Mouse (Mus musculus): ENCODE data around the gene Lclat1. TPM values are rescaled to one million over a fixed set of nuclear protein-coding genes. Genes with fewer than 3 reads are reported as not detected.

Lclat1 gene
- total and polyA plus RNA-seq, 3 experiments: 6.3 to 9.6 (median 7.0) TPM

- H3K27ac ChIP-seq (ENCODE audit: insufficient read depth, low read depth): no peak overlapping the region
- H3K4me2 ChIP-seq (ENCODE audit: insufficient read depth, low read depth, poor library complexity, severe bottlenecking): no peak overlapping the region
- no peak overlapping the region for H3K4me3 ChIP-seq (replicated peaks in 1 of 3; ENCODE audit: low read depth in 2 of 3, low read length in 2 of 3, poor library complexity in 1 of 3)
- H3K9ac ChIP-seq (ENCODE audit: insufficient read depth, low read depth): no peak overlapping the region
- TF ChIP-seq POLR2AphosphoS2 (IDR thresholded peaks at IDR 0.05; ENCODE audit: low read depth, low read length): no peak
- no peak for TF ChIP-seq CHD1 (IDR thresholded peaks at IDR 0.05; ENCODE audit: low read depth, low read length)
- TF ChIP-seq JUN (IDR thresholded peaks at IDR 0.05; ENCODE audit: insufficient read depth, low read depth, low read length): no peak
- no peak for TF ChIP-seq RAD21 (IDR thresholded peaks at IDR 0.05; ENCODE audit: low read depth, low read length)
- TF ChIP-seq PAX5 (IDR thresholded peaks at IDR 0.05; ENCODE audit: low read length): no peak
- TF ChIP-seq MAFK (IDR thresholded peaks at IDR 0.05; ENCODE audit: insufficient replicate concordance, low read length): no peak
- no peak for TF ChIP-seq ETS1 (conservative IDR thresholded peaks at IDR 0.05; ENCODE audit: low read depth, low read length)
- no peak for TF ChIP-seq EP300 (IDR thresholded peaks at IDR 0.05; ENCODE audit: low read length)
- TF ChIP-seq POLR2A (IDR thresholded peaks at IDR 0.05; ENCODE audit: low read depth, low read length): no peak
- no peak for TF ChIP-seq TBP (conservative IDR thresholded peaks at IDR 0.05; ENCODE audit: low read depth, low read length)
- no peak for TF ChIP-seq NRF1 (IDR thresholded peaks at IDR 0.05; ENCODE audit: low read depth, low read length)
- no peak for TF ChIP-seq ZKSCAN1 (IDR thresholded peaks at IDR 0.05; ENCODE audit: borderline replicate concordance, low read depth, low read length)
- in situ Hi-C loops (cut with MboI; ENCODE audit: low pct_ligation_motif_present, low pct_unique_long_range_greater_than_20kb, low sequenced_read_pairs) (no loop called here), dilution Hi-C loops (cut with MboI; ENCODE audit: extremely low pct_ligation_motif_present, extremely low pct_unique_long_range_greater_than_20kb, low sequenced_read_pairs) (no loop called here)
- DNase-seq (ENCODE audit: extremely low read depth): no peak
- H3K27me3 ChIP-seq (replicated peaks): no peaks in the 10 kb centered on the region
- no peaks in the 10 kb centered on the region for H3K79me2 ChIP-seq (replicated peaks; ENCODE audit: control insufficient read depth, extremely low read depth, insufficient read depth, poor library complexity, severe bottlenecking)
- H3K4me1 ChIP-seq (ENCODE audit: control insufficient read depth in 1 of 2, insufficient read depth in 2 of 2): no peaks in the 10 kb centered on the region
- H3K36me3 ChIP-seq (replicated peaks in 1 of 2; ENCODE audit: control insufficient read depth in 1 of 2, insufficient read depth in 1 of 2, low read length in 1 of 2): peaks cover 0 to 19% of the 10 kb centered on the region in 2 experiments
- H3K9me3 ChIP-seq (replicated peaks; ENCODE audit: low read length): no peaks in the 10 kb centered on the region
Measured at GRCm38 (mm10) chr17:73186929-73187328, 79.1 kb downstream of the Lclat1 start.

DNA sequence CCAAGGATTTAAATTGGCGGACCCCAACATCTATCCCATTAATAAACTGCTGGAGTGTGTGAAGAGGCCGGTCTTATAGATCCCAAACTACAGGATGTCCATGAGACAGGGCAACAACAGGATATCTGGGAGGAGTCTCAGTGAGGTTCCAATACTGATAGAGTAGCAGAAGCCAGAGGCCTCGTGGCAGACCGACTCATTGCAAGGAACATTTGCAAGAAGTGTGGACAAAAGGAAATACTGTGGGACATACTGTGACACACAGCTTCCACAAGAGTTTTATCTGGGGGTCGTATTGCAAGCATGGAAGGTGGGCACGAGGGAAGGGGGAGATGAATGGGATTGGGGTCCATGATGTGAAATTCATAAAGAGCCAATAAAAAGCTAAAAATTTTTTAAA is 86.4 kb downstream of the Lclat1 start:
- Histone ChIP-seq H3K4me3 (replicated peaks in 1 of 3; ENCODE audit: low read depth in 2 of 3, low read length in 2 of 3, poor library complexity in 1 of 3) (no peak overlapping the region), H3K4me2 (ENCODE audit: insufficient read depth, low read depth, poor library complexity, severe bottlenecking) (no peak overlapping the region), H3K4me1 (ENCODE audit: control insufficient read depth in 1 of 2, insufficient read depth in 2 of 2) (peaks cover 0 to 7% of the 10 kb centered on the region in 2 experiments; a peak in 1 of 4 replicates), H3K36me3 (replicated peaks in 1 of 2; ENCODE audit: control insufficient read depth in 1 of 2, insufficient read depth in 1 of 2, low read length in 1 of 2) (peaks cover 0 to 21% of the 10 kb centered on the region in 2 experiments), H3K79me2 (replicated peaks; ENCODE audit: control insufficient read depth, extremely low read depth, insufficient read depth, poor library complexity, severe bottlenecking) (no peaks in the 10 kb centered on the region), H3K9me3 (replicated peaks; ENCODE audit: low read length) (no peaks in the 10 kb centered on the region), H3K27me3 (replicated peaks) (no peaks in the 10 kb centered on the region), H3K9ac (ENCODE audit: insufficient read depth, low read depth) (no peak overlapping the region), H3K27ac (ENCODE audit: insufficient read depth, low read depth) (no peak overlapping the region)
- in situ Hi-C loops (cut with MboI; ENCODE audit: low pct_ligation_motif_present, low pct_unique_long_range_greater_than_20kb, low sequenced_read_pairs) (loop anchor here (5.0 kb wide), 1 partner anchor 88 kb away; no protein-coding TSS in a partner anchor), dilution Hi-C loops (cut with MboI; ENCODE audit: extremely low pct_ligation_motif_present, extremely low pct_unique_long_range_greater_than_20kb, low sequenced_read_pairs) (no loop called here)
- DNase-seq (ENCODE audit: extremely low read depth): no peak
- TF ChIP-seq POLR2AphosphoS2 (IDR thresholded peaks at IDR 0.05; ENCODE audit: low read depth, low read length) (no peak), BHLHE40 (IDR thresholded peaks at IDR 0.05; ENCODE audit: low read depth, low read length) (no peak), POLR2A (IDR thresholded peaks at IDR 0.05; ENCODE audit: low read depth, low read length) (no peak), NRF1 (IDR thresholded peaks at IDR 0.05; ENCODE audit: low read depth, low read length) (no peak), EP300 (IDR thresholded peaks at IDR 0.05; ENCODE audit: low read length) (no peak), SIN3A (IDR thresholded peaks at IDR 0.05; ENCODE audit: low read length) (no peak), RCOR1 (conservative IDR thresholded peaks at IDR 0.05; ENCODE audit: low read depth, low read length) (no peak), NELFE (IDR thresholded peaks at IDR 0.05; ENCODE audit: low read depth, low read length) (no peak), RAD21 (IDR thresholded peaks at IDR 0.05; ENCODE audit: low read depth, low read length) (no peak), MAX (IDR thresholded peaks at IDR 0.05; ENCODE audit: low read length) (no peak), MEF2A (IDR thresholded peaks at IDR 0.05; ENCODE audit: borderline replicate concordance, low read depth, low read length) (no peak), HCFC1 (IDR thresholded peaks at IDR 0.05; ENCODE audit: low read depth, low read length) (no peak), KAT2A (IDR thresholded peaks at IDR 0.05; ENCODE audit: insufficient replicate concordance, low read length) (no peak), ZMIZ1 (IDR thresholded peaks at IDR 0.05; ENCODE audit: low read depth, low read length) (no peak), MAFK (IDR thresholded peaks at IDR 0.05; ENCODE audit: insufficient replicate concordance, low read length) (no peak), CHD1 (IDR thresholded peaks at IDR 0.05; ENCODE audit: low read depth, low read length) (no peak), ZKSCAN1 (IDR thresholded peaks at IDR 0.05; ENCODE audit: borderline replicate concordance, low read depth, low read length) (no peak), TBP (conservative IDR thresholded peaks at IDR 0.05; ENCODE audit: low read depth, low read length) (no peak), PAX5 (IDR thresholded peaks at IDR 0.05; ENCODE audit: low read length) (no peak), MAZ (IDR thresholded peaks at IDR 0.05; ENCODE audit: low read depth, low read length) (no peak)

Data from CH12.LX (cell line).